Mouse (Mus musculus) limb, embryonic 12.5 days (tissue): ENCODE measurements around the gene S100a11. TPM values are rescaled to one million over a fixed set of nuclear protein-coding genes. Genes with fewer than 3 reads are reported as not detected.

Experiments
- ATAC-seq: fragments of 200-750 bp; cut with Nextera tagmentation; 2 replicates; pipeline ENCODE4 v1.8.0; 2017; ENCODE audit warnings: low read depth, moderate TSS enrichment; ENCODE audit not compliant: insufficient number of reproducible peaks, insufficient read depth, low FRiP score, low TSS enrichment
- H3K27ac ChIP-seq: fragments of 300-500 bp; sonication (generic); 2 replicates; pipeline ENCODE4 v1.5.1; 2016; ENCODE audit warnings: mild to moderate bottlenecking, moderate library complexity
- H3K27me3 ChIP-seq: fragments of 300-500 bp; sonication (generic); 2 replicates; pipeline ENCODE4 v1.6.1; 2016; ENCODE audit warnings: mild to moderate bottlenecking, moderate library complexity
- H3K36me3 ChIP-seq: fragments of 300-500 bp; sonication (generic); 2 replicates; pipeline ENCODE4 v1.6.1; 2016; ENCODE audit warnings: mild to moderate bottlenecking, moderate library complexity
- H3K4me1 ChIP-seq: fragments of 300-500 bp; sonication (generic); replicated peaks from 2 replicates; pipeline ENCODE4 v1.6.1; 2016
- H3K4me2 ChIP-seq: fragments of 300-500 bp; sonication (generic); 2 replicates; pipeline ENCODE4 v1.6.1; 2016; ENCODE audit warnings: mild to moderate bottlenecking, moderate library complexity
- H3K4me3 ChIP-seq: fragments of 300-500 bp; sonication (generic); replicated peaks from 2 replicates; pipeline ENCODE4 v1.5.1; 2016; ENCODE audit warnings: mild to moderate bottlenecking
- H3K9ac ChIP-seq: fragments of 300-500 bp; sonication (generic); replicated peaks from 2 replicates; pipeline ENCODE4 v1.6.1; 2016; ENCODE audit warnings: mild to moderate bottlenecking, moderate library complexity
- H3K9me3 ChIP-seq: fragments of 300-500 bp; sonication (generic); 2 replicates; pipeline ENCODE4 v1.6.1; 2016; ENCODE audit warnings: mild to moderate bottlenecking, moderate library complexity
- WGBS: fragments of 180-500 bp; shearing (Covaris S2); methylation state at CpG from one replicate; pipeline ENCODE4 v1.1.7; 2016; 5-methylcytosine and 5-hydroxymethylcytosine counted together
- polyA plus RNA-seq: library from polyadenylated mRNA; unstranded; fragments of >200 nt; fragmentation: Nextera tagmentation; extraction: Ambion mirVana; gene quantifications from 2 replicates; pipeline ENCODE4 v1.2.1, GENCODE M21; 2016

Gene S100a11
- polyA plus RNA-seq, 1 experiment from 2014 or later, result 600 TPM

DNA sequence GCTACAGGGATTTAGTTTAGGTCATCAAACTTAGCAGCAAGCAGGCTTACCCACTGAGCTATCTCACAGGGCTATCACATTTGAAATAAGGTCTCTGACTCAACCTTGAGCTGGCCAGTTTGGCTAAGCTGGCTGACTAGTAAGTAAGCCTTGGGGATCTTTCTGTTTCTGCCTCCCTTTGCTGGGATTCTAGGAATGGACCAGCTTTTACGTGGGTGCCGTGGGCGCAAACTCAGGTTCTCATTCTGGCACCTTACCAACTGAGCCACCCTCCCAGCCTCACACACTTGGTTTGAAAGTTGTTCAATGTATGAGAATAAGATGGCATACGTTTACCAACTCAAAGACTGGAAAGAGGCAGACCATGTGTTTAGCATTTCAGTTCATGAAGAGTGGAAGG lies 42.9 kb downstream of the S100a11 start:
- WGBS, result 86% methylated on average over 4 of the region's 4 CpGs
- H3K9ac ChIP-seq, result no peak overlapping the region
- H3K27me3 ChIP-seq, result no peaks in the 10 kb centered on the region
- ATAC-seq, result no peak
- peaks cover 5% of the 10 kb centered on the region for H3K4me1 ChIP-seq
- H3K36me3 ChIP-seq, result peaks cover 23% of the 10 kb centered on the region
- no peak overlapping the region for H3K4me3 ChIP-seq
- no peaks in the 10 kb centered on the region for H3K9me3 ChIP-seq
- no peak overlapping the region for H3K27ac ChIP-seq
- no peak overlapping the region for H3K4me2 ChIP-seq

DNA sequence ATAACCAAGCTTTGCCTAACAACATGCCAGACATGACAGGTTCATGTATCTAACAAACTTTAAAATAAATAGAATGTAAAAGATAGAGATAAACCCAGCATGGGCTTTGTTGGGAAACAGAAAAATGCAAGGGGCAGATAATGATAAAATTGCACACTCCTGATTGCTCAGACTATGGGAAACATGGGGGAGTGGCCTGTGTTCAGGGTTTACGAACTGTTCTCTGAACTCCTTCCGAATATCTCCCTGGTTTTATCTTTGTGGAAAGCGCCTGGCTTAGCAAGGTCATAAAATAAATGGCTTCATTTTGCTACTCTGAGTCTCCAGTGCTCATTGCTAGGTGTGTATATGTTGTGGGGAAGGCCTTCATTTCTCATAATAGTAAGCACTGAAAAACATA lies 46.6 kb downstream of the S100a11 start:
- no peak overlapping the region for H3K4me2 ChIP-seq
- ATAC-seq, result no peak
- peaks cover 13% of the 10 kb centered on the region for H3K36me3 ChIP-seq
- no peak overlapping the region for H3K4me3 ChIP-seq
- peaks cover 15% of the 10 kb centered on the region for H3K4me1 ChIP-seq
- H3K27ac ChIP-seq, result no peak overlapping the region
- H3K9me3 ChIP-seq, result no peaks in the 10 kb centered on the region
- H3K27me3 ChIP-seq, result no peaks in the 10 kb centered on the region
- no peak overlapping the region for H3K9ac ChIP-seq
- WGBS, result 65% methylated on average over 3 of the region's 3 CpGs

DNA sequence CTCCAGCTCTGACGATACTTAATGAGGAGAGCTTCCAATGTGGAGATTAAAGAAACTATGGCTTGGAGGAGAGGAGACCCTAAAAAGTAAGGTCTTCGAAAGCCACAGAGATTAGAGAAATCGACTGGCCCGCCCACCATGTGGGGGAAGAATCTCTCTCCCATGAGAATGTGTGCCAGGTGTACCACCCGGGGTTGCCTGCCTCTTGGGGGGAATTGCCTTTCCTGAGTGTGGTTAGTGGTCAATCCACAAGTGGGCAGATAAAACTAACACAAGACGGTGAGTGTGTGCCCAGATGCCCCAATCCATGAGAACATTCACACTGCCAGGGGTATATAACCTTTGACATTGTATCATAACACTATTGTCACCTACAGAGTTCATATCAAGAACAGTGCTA lies 47.4 kb downstream of the S100a11 start:
- H3K9ac ChIP-seq, result no peak overlapping the region
- H3K27ac ChIP-seq, result no peak overlapping the region
- peaks cover 8% of the 10 kb centered on the region; the same call in 1 of the 2 replicates for H3K36me3 ChIP-seq
- H3K27me3 ChIP-seq, result no peaks in the 10 kb centered on the region
- ATAC-seq, result no peak
- no peak overlapping the region for H3K4me3 ChIP-seq
- no peak overlapping the region for H3K4me2 ChIP-seq
- H3K4me1 ChIP-seq, result peaks cover 15% of the 10 kb centered on the region
- 91% methylated on average over 6 of the region's 6 CpGs for WGBS
- no peaks in the 10 kb centered on the region for H3K9me3 ChIP-seq

DNA sequence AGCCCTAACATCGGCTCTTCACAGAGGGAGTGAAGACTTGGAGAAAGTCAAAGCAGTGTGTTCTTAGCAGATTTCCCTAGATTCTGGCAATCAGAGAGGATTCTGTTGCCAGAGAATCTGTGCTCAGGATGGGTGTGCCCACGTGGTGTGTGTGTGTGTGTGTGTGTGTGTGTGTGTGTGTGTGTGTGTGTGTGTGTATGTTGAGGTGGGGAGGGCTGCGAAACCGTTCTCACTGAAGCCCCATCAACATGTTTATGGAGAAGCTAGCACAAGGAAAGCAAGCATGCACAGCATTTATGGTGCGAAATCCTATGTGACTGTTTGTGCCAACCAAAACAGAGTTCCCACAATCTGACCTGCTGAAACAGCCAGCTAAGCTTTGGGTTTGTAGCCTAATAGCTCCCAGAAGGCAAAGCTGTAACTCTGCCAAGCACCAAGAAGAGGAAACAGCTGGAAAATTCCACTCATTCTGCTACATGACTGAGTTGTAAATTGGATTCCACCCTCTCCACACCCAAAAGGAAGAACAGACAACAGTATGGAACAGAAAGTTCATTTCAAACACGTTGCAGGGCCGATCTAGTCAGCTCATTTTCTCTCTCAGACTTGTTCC lies 48.2 kb downstream of the S100a11 start:
- peak overlapping the region; percentile 69 for H3K27ac ChIP-seq
- peak; percentile 74 for ATAC-seq

DNA sequence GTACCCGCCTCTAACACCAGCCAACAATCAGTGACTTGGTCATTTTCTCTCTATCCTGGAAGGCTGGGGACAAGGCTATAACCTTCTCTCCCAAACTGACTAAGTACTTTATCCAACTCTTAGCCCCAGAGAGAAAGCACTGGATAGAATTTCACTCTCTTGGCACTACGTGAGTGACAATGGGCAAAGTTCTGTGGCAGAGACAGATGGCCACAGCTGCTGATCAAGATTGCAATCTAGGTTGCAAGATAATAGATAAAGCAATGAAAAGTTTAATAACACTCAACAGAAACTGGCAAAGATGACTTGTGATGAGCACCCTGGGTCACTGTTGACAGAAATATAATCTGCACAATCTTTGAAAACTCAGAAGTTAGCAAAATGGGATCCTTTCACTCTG lies 48.8 kb downstream of the S100a11 start:
- peak overlapping the region; percentile 13; the same call in 1 of the 2 replicates for H3K4me2 ChIP-seq

More for the DNA sequence above, 48.2 kb downstream of the S100a11 start:
- Histone ChIP-seq H3K36me3 (peaks cover 8% of the 10 kb centered on the region; the same call in 1 of the 2 replicates), H3K4me1 (peaks cover 15% of the 10 kb centered on the region), H3K27me3 (no peaks in the 10 kb centered on the region), H3K4me2 (peak overlapping the region; percentile 19; the same call in 1 of the 2 replicates), H3K9me3 (no peaks in the 10 kb centered on the region), H3K4me3 (no peak overlapping the region), H3K9ac (no peak overlapping the region)
- 40% methylated on average over 5 of the region's 7 CpGs for WGBS

DNA sequence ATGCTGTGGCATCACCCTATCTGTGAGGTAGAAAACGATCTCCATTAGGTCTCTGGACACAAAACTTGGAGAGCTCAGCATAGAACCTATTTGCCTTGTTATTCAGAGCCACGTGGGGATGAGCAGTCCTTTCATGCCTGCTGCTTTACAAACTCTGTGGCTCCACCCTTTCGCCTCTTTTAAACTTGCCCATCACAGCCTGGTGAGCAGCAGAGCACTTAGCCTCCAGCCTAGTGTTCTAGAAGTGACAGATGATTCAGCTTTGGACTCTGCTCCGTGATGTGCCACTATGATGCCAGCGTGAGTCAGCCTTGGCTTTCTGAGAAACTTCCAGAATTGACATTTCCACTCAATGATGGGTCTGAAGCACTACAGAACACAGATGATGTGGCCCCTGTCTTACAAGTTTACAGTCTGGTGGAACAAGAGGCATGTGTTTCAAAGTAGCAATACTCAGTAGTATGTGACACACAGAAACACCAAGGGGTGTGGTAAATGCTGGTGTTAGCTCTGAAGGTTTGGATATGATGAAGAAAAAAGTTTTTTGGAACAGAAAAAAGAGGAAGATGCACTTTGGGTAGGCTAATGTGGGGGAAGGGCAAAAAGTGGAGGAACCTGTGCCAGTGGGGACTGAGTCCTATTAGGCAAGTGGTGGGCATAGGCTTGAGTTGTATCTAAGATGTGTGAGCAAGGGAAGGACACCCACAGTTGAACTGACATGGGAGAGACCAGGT lies 51.9 kb downstream of the S100a11 start:
- 79% methylated on average over 5 of the region's 5 CpGs for WGBS
- no peaks in the 10 kb centered on the region for H3K9me3 ChIP-seq
- H3K36me3 ChIP-seq, result no peaks in the 10 kb centered on the region
- peaks cover 15% of the 10 kb centered on the region for H3K4me1 ChIP-seq
- no peak overlapping the region for H3K9ac ChIP-seq
- H3K27me3 ChIP-seq, result no peaks in the 10 kb centered on the region
- no peak overlapping the region for H3K4me3 ChIP-seq
- H3K4me2 ChIP-seq, result no peak overlapping the region
- ATAC-seq, result no peak
- no peak overlapping the region for H3K27ac ChIP-seq

More for the DNA sequence above, 48.8 kb downstream of the S100a11 start:
- 50% methylated on average over 2 of the region's 2 CpGs for WGBS
- H3K36me3 ChIP-seq, result peaks cover 8% of the 10 kb centered on the region; the same call in 1 of the 2 replicates
- 0 out of 2 replicates have a peak, but pooled peaks have one; percentile 28 for ATAC-seq
- H3K9ac ChIP-seq, result no peak overlapping the region
- H3K4me1 ChIP-seq, result peaks cover 15% of the 10 kb centered on the region
- no peaks in the 10 kb centered on the region for H3K9me3 ChIP-seq
- no peak overlapping the region for H3K4me3 ChIP-seq
- peak overlapping the region; percentile 69 for H3K27ac ChIP-seq
- H3K27me3 ChIP-seq, result no peaks in the 10 kb centered on the region

Other genes with a start within 250 kb of the S100a11 start
- not detected in 2 replicates for gene Flg, start 247.0 kb upstream of the S100a11 start, polyA plus RNA-seq
- gene Hrnr, start 200.7 kb upstream of the S100a11 start, polyA plus RNA-seq, result not detected in 2 replicates
- gene Rptn, start 126.8 kb upstream of the S100a11 start, polyA plus RNA-seq, result not detected in 2 replicates
- 0.58 and 0.71 TPM in 2 replicates for gene Tchh, start 78.2 kb upstream of the S100a11 start, polyA plus RNA-seq
- not detected in 2 replicates for gene Tchhl1, start 51.7 kb upstream of the S100a11 start, polyA plus RNA-seq
- gene S100a10, start 34.6 kb downstream of the S100a11 start, polyA plus RNA-seq, result 157 and 183 TPM in 2 replicates
- not detected in 2 replicates for gene Tdpoz2, start 132.2 kb downstream of the S100a11 start, polyA plus RNA-seq
- not detected in 2 replicates for gene Tdpoz1, start 155.8 kb downstream of the S100a11 start, polyA plus RNA-seq
- not detected in 2 replicates for gene Gm37596, start 172.6 kb downstream of the S100a11 start, polyA plus RNA-seq